Mouse (Mus musculus) induced T-regulatory cell, adult 2 months (primary cell): ENCODE results near the gene Olfr332.
A peak's percentile ranks its signal among the peaks of the same experiment; 100 is the strongest.
"Not testable (repeated sequence)": the region's sequence is repeated elsewhere in the genome, so short reads cannot be mapped to it uniquely, and the experiment has no call there.

Experiments
- DNase-seq: peaks from one replicate; pipeline ENCODE4 v3.0.0-alpha.2; 2012; ENCODE audit warnings: low read depth

Olfr332 gene

DNA sequence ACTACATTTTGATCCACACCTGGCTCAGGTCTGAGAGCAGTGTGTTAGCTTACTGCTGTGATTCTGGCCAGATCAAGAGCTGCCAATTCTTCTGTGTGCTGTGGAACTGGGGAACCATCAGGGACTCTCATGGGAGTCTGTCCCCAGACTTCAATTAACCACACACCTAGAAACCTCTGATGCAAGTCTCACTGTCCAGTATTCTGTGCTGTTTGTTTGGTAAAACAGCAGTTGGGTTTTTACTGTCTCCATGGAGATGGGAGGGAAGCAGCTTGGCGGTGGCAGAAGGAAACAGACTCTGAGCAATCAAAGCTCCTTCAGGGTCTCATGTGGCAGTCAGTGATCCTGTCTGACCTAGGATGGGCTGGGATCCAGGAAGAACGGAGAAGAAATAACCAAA is at the start of gene Olfr332:
TSS of gene Olfr332 (minus strand) at position 101 of the 400 bp plus-strand sequence.
- DNase-seq = no peak

DNA sequence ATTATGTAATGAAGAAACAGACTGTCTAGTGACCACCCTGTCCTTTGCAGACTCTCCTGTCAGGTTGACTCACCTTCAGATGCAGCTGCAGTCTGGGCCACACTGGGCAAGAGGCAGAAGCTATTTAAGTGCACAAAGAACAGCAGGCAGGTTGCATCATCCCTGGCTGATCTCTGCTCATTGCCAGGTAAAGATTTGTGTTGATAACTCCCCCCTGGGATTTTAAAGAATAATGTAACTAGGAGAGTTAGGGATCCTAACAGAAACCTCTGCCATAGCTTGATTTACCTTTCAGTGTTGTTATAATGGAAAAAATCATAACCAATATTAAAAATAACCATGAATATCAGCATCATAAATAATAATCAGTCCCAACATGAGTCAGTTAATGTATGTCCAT is 42.4 kb upstream of the Olfr332 start, which contains the start of gene Olfr330:
TSS of gene Olfr330 (minus strand) at position 101 of the 400 bp plus-strand sequence.
- DNase-seq = not testable (repeated sequence)

DNA sequence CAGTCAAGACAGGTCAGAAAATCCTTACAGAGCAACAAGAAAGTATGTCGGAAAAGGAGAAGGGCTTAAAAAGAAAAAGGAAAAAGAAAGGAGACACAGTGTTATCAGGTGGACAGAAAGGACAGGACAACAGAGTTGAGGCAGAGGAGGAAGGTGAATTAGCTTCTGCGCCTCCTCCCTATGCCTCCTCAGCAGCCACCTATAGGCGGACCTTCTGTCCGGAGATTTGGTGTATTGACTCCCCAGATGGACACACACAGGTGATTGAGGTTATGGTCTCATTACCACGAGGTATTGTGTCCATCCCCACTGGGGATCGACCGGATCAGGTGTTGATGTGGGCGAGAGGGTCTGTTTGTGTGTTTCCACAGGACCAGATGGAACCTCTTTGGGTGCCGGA is 27.4 kb upstream of the Olfr332 start:
- DNase-seq = not testable (repeated sequence)

DNA sequence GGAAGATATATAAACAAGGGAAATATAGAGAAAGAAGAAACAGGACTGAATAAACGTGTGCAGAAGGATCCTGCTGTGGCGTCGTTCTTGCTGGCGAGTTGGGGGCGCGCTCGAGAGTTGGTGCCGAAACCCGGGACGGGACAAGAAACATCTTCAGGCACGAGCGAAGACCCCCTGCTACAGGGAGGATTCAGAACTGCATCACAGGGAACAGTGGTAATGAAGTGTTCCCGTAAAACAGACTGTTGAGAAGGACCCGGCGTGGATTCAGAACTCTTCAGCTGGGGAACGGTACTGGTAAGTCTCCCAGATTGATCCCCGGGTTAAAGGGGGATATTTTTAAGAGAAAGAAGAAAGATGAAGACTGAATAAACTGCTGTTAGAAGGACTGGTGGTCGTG is 26.6 kb upstream of the Olfr332 start:
- not testable (repeated sequence) for DNase-seq

DNA sequence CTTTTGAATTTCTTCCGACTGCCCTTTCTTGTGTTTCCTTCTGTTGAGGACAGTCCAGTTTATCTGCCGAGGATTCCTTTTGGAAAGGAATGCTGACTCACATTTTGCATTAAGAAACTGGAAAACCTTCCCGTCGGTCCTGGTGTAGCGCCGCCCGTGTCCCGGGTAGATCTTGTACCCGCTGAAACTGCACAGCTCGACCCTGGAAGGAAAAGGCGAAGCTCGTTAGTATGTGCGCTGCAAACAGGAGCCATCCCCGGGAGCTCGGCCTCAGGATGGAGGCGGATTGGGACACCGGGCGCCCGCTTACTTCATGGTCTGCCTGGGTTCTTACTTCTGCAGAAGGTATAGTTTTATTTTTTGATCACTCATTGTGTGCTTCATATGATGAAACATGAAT is 16.7 kb upstream of the Olfr332 start:
- DNase-seq = not testable (repeated sequence)

DNA sequence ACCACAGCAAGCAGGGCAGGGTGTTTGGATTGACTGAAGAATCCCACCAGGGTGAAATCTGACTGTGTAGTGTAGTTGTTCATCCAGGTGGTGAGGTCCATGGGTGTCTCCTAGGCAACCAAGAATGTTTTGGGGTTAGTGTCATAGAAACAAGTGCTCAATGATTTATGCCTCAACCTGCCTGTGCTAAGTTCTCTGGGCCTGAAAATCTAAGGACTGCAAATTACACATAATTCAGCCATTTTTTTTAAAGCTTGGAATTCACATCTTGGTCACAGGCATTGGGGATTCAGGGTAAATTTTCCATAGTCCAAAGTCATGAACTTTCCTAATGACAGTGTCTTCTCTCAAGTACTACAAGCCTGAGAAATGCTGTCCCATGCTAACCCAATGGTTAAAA is 10.1 kb upstream of the Olfr332 start, which contains the start of gene Olfr331:
TSS of gene Olfr331 (minus strand) at position 101 of the 400 bp plus-strand sequence.
- DNase-seq = not testable (repeated sequence)

DNA sequence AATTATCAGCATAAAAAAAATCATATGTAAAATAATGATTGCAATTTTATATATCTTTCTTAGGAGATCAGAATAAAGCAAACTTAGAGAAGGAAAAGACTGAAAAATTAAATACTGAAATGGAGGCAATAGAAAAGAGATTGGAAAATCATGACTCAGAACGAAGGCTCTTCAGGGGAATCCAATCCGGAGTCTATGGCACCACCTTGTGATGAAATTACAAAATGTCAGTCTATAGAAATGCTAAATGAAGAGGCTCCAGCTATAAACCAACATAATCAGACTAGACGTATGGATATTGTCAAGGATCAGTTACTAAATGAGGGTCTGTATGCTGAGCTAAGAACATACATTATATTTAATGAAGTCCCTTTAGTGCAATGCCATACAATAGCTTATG is 6.9 kb upstream of the Olfr332 start:
- DNase-seq = peak; percentile 4

DNA sequence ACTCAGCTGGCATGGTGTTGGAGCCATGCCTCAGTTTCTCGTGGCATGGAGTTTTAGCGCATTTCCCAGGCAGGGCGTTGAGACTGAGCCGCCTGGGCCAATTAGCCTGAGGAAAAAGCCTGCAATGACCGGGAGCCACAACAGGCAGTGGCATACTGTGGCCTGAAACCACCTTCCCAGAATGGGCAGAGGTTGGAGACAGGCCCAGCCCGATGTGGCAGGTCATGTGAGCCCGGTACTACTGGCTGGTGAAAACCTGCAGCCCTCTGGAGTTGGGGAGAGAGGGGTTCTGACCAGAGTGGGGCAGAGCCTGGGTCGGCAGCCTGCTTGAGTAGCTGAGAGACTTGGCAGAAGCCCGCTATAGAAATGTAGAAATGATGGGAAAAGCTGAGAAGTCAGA is 6.4 kb upstream of the Olfr332 start:
- DNase-seq = no peak

DNA sequence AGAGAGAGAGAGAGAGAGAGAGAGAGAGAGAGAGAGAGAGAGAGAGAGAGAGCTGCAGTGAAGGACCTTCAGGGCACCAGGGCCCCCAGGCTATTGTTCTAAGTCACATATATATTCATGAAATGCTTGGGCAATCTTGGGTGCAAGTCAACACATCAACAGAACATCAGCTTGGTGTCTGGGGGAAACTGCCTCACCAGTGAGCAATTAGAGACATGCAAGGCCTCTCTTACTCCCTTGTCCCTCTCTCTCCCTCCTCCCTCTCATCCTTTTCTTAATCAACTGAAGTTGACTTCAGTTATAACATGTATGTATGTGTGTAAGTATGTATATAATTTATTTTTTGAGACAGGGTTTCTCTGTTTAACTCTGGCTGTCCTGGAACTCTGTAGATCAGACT is 30.2 kb downstream of the Olfr332 start, which contains the start of gene Olfr30:
TSS of gene Olfr30 (minus strand) at position 101 of the 400 bp plus-strand sequence.
- DNase-seq = no peak

DNA sequence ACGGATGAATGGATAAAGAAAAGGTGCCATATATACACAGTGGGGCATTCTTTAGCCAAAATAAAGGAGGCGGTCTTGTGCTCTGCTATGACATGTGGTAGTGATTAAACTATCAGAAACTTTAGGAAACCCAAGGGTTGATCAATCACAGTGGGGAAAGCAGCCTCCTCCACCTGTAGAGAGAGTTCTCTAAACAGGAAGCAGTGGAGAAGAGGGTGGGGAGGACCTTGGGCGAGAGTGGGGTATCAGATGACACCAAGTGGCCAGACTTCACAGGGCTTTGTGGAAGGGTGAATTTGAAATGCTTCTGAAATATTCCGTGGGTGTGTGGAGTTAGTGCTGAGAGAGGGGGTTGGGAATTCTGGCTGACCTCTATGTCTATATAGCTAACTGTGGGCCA is 38.8 kb downstream of the Olfr332 start:
- no peak for DNase-seq

DNA sequence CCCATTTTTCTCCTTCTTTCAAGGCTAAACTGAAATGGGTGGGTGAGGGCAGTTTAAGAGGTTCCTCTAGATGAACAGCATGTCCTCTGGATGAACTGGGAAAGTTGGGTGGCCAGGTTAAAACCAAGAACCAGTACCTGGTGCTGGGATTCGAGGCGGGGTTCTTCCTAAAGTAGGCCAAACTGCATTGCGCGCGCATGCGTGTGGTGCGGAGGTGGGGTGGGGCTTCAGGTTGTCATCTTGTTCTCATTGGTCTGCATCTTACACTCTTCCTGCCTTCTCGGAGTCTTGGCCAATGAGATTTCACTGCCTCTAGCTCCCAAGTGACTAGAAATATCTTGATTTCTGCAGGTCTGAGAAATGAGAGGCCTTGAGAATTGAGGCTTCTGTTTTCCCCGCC is 39.6 kb downstream of the Olfr332 start, which contains the start of gene Lypd9:
TSS of gene Lypd9 (minus strand) at position 165 of the 400 bp plus-strand sequence.
- no peak for DNase-seq
